Mouse (Mus musculus): ENCODE data around the gene Calr4.

DNA sequence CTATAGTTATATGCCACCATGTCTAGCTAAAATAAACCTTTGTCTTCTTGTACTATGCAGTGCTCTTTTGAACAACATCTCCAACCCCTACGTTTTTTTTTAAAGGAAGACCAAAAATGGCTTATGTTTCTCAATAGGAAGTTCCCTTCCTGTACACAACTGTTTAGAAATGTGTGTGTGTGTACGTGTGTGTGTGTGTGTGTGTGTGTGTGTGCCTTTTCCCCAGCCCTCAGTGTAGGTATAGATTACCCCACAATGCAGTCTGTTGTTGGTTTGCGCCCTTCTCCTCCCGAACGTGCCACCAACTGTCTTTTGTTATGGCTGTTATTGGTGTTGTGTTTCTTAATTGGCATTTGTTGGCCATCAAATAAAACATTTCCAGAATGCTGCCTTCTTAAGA, 26.8 kb upstream of the Calr4 start:
- no peak for TF ChIP-seq CTCF (IDR thresholded peaks at IDR 0.05; ENCODE audit: low read depth)
- TF ChIP-seq EP300 (IDR thresholded peaks at IDR 0.05; ENCODE audit: low read depth): no peak
